Mouse (Mus musculus): Measurements from ENCODE around the gene Arhgef7.

The Arhgef7 gene

DNA sequence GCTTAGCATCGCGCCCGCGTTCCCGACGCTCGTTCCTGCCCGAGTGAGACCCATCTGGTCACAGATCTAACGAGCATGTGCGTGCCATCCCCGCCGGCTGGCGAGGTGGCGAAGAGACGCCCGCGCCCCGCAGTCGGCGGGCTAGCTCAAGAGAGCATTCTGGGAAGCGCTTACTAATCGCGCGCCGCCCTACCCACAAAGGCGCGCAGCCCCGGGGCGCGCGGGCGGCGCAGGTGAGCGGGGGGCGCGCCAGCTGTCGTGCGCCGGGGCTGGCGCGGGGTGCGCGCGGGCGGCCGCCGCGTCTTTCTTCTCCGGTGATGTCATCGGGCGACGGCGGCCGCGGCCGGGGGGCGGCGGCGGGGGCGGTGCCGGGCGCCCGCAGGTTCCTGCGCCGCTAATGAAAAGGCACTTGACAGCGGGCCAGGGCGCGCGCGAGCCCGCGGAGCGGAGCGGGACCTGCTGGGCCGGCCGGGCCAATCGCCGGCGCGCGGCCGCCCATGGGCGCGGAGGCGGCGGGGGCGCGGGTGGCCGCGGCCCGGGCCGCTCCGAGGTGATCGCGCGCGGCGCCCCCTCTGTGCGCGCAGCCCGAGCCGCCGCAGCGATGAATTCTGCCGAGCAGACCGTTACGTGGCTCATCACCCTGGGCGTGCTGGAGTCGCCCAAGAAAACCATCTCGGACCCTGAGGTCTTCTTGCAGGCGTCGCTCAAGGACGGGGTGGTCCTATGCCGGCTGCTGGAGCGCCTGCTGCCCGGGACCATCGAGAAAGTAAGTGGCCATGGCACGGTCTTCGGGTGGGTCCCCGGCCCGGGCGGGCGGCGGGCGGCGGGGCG, at the start of gene Arhgef7:
Arhgef7 (plus strand) TSS at position 71 of the 831 bp plus-strand sequence.
- DNase-seq (ENCODE audit: low spot score), result no peak

DNA sequence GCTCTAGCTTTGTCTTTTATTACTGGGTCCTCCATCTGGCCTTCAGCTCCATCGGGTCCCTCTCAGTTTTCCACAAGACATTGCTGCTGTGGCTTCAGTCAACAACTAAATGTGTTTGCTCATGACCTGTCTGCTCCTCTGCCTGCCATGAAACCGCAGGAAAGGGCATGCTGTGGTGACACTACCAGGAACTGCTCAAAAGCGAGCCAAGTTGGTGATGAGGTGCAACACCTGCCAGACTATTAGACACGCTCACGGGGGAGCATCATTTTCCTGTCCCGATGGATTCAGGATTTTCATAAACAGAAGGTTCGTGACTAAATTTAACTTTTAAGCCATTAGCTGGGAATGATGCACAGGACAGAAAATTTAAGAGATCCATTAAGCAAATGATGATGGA, 43.0 kb upstream of the Arhgef7 start:
- DNase-seq (ENCODE audit: low spot score), result no peak

DNA sequence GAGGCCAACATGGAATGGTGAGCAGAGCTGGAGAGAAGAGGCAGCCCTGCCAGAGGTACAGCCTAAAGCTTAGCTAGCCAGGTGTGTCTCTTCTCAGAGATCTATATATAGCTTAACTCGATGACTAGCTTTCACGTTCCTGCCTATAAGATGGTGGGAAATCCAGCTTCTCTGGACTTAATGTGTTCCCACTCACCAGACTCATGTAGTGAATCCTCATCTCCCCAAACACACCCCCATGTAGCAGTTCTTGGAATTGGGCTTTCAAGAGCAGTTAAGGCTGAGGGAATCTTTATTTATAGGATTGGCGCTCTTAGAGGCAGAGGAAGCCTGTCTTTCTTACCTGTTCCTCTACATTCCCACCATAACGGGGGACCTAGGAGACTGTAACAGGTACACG, 40.3 kb upstream of the Arhgef7 start:
- no peak for DNase-seq (ENCODE audit: low spot score)

DNA sequence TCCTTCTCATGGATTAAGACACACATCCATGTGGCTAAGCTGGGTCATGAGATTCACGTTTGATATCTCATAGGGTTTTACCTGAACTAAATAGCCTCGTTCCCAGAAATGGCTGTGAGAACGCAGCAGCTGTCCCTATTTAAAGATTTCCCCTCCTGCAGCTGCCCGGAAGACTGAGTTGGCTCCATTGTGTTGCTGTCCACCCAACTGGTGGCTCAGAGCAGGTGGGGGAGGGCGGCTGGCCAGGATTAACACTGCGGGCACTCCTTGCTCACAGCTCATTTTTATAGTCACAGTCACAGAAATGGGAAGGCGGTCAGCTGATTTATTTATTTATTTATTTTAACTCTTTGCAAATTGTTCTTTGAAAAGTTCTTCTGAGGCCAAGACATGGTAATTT, 37.6 kb upstream of the Arhgef7 start:
- no peak for DNase-seq (ENCODE audit: low spot score)

DNA sequence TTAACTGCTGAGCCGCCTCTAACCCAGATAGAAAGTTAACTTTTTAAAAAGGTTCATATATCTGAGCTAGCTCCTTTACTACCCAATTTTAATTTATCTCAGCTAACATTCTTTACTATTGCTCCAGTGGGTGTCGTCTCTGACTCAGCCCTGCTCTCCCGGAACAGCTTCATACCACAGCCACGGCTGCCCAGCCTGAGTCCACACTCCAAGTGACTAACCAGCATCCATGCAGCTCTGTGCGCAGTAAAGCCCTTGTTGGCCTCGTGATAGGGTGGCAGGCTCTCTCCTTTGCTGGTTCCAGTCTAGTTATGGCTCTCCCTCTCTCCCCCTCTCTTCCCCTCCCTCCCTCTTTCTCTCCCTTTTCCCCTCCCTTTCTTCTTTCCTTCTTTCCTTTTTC, 36.2 kb upstream of the Arhgef7 start:
- DNase-seq (ENCODE audit: low spot score), result no peak

DNA sequence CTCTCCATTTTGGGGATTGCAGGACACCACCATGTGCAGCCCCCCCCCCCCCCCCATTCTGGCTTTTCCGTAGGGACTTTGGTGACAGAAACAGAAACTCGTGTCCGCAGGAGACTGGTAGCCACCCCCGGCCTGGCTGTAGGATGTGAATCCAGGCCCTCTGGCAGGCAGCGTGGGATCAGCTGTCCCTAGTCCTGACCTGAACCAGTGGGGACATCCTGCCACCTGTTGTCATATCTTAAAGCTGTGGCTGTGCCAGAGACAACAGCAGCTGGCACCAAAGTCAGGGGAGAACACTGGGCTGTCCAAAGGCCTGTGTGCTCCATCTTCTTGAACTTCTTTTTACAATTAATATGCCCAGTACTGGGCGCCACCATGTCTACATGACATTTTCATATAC, 35.8 kb upstream of the Arhgef7 start:
- DNase-seq (ENCODE audit: low spot score), result no peak

DNA sequence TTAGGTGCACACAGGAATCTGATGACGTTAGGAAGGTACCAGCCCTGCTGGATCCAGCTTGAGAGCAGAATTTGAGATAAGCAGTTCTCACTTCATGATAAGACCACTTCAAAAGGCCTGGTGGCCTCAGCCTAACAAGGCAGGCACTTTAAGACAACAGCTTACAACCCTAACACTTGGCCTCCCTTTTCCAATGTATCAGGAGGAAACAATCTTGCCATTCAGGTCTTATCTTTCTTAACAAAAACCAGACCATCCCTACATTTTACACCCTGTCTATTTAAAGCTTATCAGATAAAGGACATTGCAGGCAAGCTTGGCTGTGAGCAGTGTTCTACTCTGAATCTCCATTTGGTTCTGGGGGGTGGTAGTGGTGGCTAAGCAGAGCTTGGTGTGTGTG, 35.1 kb upstream of the Arhgef7 start:
- DNase-seq (ENCODE audit: low spot score), result peak; percentile 11

DNA sequence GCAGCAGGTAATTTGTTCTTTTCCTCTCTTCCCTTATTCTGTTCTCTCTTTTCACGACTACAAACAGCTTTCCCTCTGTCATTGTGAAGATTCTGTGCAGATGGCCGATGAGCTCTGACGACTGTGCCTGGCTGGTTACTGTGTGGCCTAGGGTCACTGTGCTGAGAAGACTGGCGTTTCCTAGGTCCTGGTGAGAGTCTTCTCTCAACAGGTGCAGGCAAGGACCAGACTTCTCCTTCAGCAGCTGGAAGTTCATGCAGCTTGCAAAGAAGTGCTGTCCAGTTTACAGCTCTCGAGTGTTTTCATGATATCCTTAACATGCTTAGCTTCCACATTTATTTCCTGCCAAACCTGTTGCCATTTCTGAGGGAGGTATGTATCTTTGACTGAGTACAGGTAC, 33.5 kb upstream of the Arhgef7 start:
- no peak for DNase-seq (ENCODE audit: low spot score)

DNA sequence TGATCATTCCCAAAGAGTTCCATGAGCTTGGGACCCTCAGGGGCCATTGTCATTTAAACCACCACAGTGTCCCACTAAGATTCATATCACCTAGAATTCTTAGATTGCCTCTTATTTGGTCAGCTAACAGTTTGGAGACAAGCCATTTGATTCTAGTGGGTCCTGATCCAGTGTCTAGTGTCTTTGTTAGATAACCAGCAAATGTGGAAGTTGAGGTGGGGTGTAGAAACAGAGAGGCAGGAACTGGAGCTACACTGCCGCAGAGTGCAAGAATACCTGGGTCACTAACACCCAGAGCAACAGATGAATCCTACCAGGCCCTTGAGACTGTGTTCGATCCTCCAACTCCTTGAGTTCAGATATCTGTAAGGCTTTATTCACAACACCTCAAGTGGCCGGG, 31.3 kb upstream of the Arhgef7 start:
- DNase-seq (ENCODE audit: low spot score), result no peak

DNA sequence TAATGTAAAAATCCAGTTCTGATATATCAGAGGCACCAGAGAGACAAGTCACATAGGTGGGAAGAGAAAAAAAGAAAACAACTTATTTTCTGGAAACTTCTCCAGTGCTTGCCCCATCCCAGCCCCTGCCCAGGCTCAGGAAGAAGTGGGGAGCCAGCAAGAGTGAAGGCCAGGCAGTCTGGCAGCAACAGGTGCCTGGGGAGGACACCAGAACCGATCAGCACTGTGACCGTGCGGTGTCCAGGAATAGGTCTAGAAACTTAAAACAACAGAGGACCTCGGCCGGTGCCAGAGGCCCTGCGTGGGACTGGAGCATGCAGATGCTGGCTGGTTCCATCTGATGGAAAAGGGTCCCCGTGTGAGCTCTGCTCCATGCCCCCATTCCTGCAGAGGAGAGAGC, 30.1 kb upstream of the Arhgef7 start:
- DNase-seq (ENCODE audit: low spot score), result no peak

DNA sequence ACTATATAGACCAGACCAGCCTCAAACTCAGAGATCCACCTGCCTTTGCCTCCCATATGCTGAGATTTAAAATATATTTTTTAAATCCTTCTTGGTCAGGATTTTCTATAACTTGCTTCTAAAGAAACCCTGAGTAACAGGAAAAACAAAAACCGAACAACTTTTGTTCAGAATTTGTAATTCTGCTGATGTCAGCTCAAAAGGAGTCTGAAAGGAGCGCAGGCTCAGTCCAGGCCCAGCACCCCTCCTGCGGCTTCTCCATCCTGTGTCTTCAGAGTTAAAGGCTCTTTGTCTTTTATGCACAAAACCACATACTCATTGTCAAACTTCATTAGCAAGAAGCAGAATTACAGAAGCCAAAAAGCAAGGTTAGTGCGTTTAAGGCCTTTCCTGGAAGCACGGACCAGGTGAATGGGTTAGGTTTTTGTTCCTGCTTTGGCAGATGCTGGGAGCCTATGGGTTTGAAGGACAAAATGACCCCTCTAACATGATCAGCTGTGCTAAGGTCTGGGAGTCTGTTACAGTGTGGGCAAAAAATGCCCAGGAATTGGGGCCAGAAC, 28.0 kb upstream of the Arhgef7 start:
- no peak for DNase-seq (ENCODE audit: low spot score)

DNA sequence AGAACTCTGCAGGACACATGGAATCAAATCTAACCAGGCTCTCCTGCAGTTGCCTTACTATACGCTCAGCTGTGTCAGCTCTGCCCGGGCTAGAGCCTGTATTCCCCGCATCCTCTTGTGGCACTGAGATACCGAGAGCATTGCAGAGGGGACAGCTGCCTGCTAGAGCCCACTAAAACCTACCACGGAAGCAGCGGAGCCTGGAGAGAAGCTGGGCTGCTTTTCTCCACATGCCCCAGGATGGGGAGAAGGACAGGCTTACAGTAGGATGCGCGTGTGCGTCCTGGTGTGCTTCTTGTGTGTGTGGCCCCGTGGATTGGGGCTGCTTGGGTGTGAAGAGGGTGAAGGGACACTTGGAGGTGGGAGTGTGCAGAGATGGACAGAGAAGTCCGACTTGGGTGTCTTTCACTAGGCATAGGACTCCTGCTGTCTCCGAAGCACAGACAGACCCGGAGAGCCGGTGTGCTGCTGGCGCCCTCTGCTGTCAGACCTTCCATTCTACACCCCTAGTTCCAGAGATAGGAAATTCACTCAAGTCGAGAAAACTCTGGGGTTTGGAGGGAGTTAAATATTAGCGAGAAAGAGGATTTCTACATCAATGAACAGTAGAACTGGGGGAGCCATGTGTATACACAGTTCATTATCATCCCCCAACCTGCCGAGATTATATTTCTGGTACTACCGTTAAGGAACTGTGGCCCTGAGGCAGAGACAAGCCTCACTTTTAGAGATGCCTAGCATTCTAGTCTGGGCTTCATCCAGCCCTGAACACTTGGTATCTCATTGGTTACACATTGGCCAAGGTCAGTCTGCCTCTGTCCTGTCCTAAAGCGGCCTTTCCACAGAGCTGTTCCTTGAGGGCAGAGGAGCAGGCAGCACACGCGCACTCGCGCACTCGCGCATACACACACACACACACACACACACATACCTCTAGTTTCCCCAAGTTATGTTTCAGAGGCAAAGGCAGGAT, 27.2 kb upstream of the Arhgef7 start:
- peak; percentile 74 for DNase-seq (ENCODE audit: low spot score)

DNA sequence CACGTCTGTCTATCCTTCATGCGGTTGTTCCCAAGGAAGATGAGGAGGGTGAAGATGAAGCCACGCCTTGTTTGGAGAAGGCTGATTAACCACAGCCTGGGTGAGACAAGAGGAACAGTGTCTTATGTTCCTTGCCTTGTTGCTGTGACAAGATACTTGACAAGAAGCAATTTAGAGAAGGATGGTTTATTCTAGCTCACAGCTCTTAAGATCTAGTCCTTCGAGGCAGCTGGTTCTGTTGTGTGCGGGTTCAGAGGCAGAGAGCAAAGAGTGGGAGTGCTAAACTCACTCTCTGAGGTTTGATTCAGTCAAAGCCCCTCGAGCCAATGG, 26.5 kb upstream of the Arhgef7 start, which contains the start of gene 1700016D06Rik:
1700016D06Rik (minus strand) TSS at position 31 of the 330 bp plus-strand sequence.
- DNase-seq (ENCODE audit: low spot score), result no peak

DNA sequence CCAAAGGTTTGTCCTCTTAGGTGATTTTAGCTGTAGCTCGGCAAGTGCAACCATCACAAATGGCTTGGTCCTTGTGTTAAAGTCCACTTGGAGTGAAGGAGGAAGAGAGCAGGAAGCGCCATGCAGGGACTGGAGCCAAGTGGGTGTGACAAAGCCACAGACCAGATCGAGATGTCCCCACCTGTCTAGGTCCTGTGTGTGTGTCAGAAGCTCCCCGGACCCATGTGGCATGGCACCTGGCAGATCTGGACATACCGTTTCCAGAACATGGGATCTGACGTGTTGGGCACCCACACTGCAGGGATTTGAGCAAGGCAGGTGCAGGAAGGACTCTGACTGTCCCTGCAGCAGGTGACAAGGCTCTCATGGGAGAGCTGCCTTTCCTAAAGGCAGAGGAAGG, 26.1 kb upstream of the Arhgef7 start:
- no peak for DNase-seq (ENCODE audit: low spot score)

DNA sequence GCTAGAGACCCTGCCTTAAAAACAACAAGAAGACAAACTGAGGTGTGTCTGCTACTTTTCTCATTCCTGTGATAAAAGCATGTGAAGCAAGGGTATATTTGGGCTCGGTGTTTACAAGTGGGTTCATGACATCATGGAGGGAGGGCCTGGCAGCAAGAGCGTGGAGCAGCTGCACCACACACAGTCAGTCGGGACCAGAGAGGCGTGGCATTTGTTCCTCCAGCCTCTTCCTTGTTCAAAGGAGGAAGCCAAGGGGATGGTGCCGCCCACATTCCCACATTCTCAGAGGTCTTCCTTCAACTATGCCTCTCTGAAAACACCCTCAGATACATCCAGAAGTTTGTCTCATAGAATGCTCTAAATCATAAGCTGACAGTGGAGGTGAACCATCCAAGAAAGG, 23.7 kb upstream of the Arhgef7 start:
- no peak for DNase-seq (ENCODE audit: low spot score)

DNA sequence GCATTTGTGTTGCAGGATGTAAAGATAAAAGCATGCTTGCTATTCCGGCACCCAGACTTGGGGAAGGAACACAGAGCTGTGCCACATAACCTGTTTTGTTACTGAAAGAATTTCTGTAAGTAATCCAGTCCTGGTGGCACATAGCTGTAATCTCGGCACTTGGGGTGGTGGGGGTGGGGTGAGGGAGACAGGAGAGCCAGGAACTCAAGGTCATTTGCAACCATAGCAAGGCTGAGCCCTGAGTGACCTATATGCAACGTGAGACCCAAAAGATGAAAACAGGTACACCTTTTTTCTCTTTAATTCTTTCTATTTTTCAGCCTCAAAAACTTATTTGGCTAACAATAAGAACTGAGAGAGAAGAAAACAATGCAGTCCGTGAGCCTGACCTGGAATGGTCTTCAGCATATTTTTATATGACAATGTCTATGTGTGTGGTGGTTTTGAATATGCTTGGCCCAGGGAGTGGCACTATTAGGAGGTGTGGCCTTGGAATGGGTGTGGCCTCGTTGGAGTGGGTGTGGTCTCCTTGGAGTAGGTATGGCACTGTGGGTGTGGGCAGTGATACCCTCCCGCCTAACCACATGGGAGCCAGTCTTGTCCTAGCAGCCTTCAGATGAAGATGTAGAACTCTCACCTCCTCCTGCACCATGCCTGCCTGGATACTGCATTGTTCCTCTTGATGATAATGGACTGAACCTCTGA, 22.7 kb upstream of the Arhgef7 start:
- DNase-seq (ENCODE audit: low spot score), result no peak

DNA sequence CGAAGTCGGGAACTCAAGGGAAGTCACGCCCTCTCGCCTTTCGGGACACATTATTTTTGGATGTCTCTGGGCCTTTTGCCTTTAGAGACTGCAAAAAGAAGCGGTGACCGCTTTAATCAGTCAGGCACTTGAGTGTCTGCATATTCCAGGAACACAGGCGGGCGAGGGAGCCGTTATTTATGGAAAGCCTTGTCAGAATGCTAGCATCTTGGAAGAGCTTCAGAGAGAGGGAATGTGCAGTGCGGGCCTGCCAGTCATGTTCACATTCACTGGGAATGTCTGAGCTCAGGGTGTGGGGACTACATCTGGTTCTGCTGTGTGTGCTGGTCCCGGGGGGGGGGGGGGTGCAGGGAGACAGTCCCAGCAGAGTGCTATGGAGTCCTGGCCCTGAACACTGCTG, 21.7 kb upstream of the Arhgef7 start:
- DNase-seq (ENCODE audit: low spot score), result peak; percentile 42

DNA sequence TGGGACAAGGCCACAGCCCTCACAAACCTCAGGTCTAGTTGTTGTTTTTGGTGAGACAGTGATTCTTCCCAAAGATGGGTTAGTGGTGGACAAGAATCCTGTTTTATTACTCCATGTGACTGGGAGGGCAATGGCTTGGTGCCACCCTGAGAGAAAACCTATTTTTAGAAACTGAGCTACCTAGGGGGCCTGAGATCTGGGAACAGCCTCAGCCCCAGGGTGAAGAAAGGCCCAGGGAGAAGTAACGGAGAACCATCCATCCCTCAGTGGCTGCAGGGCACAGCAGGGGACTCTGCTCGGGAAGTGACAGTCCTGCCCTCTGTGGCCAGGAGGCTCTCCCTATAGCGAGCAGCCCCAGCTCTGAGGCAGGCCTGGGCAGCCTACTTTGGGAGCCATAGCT, 19.8 kb upstream of the Arhgef7 start:
- no peak for DNase-seq (ENCODE audit: low spot score)

DNA sequence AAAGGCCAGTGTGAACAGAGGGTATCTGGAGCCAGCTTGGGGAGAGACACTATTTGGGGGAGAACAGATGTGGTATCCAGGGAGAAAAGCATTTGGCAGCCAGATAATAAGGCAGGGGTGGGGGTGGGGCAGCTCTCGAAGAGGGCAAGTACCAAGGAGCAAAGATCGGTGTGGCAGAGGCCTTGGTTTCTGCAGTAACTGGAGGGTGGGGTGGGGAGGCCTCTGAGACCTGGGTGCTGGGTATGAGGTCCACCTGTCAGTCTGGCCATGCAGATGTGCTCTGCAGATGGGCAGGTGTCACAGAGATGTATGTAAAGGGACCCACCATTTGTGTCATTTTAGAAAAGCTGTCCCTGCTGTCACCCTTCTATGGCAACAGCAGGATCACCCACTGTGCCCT, 18.7 kb upstream of the Arhgef7 start:
- no peak for DNase-seq (ENCODE audit: low spot score)

DNA sequence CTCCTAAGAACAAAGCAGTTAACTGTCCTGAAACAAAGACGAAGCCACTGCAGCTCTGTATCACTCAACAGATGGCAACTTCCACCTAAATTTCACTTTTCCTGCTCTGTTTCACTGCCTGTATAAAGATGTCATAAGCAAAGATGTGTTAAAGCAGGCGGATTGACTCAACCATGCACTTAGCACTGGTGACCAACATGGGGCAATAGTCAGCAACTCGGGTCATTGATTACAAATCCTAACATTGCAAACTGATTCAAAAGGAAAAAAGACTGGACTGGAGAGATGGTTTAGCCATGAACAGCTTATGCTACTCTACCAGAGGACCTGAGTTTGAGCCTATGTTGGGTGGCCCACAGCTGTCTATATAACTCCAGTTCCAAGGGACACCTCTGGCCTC, 18.0 kb upstream of the Arhgef7 start:
- DNase-seq (ENCODE audit: low spot score), result no peak

DNA sequence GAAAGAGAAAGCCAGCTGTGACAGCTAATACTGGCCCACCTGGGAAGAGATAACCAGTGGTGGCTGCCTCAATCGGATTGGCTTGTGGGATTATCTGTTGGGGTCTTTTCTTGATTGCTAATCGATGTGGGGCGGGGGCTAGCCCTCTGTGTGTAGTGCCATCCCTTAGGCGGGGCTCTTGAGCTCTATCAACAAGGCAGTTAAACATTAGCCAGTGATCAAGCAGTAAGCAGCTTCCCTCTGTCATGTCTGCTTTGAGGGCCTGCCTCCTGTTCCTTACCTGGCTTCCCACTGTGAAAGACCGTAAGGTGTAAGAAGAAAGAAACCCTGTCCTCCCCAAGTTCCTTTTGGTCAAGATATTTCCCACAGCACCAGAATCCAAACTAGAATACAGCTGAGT, 17.1 kb upstream of the Arhgef7 start:
- no peak for DNase-seq (ENCODE audit: low spot score)

DNA sequence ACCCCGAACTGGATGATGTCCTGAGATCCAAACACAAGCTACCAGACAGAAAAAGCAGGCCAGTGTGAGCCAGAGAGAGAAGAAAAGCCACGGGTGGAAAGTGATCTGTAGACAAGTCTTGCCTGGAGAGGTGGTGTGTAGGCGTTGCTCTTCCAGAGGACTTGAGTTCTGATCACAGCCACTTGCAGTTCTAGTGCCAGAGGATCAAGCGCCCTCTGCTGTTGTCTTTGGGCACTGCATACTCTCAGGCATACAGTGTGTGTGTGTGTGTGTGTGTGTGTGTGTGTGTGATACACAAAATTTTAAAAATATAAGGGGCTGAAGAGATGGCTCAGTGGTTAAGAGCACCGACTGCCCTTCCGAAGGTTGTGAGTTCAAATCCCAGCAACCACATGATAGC, 15.3 kb upstream of the Arhgef7 start:
- DNase-seq (ENCODE audit: low spot score), result no peak
